Mouse (Mus musculus): ENCODE measurements around the gene Kcnj16.

DNA sequence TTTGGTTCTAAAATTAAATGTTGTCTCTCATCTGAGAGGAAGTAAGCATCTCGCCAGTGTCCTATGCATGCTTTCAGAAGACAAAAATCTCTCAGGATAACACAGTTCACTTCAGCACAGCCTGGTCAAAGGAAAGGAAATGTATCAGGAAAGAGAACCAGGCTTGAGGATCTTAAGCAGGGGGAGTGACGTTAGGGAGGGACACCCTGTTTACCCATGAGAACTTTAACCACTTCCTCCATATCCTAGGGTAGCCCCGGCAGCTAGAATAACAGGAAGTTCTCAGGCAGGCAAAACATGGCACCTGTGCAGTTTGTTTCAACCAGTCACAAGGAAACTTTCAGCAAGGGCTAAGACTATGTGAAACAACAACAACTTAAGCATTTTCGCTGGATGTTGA, 25.8 kb downstream of the Kcnj16 start:
- TF ChIP-seq CTCF (IDR thresholded peaks at IDR 0.05; ENCODE audit: borderline replicate concordance, control insufficient read depth, extremely low read depth, insufficient read depth, low read length, poor library complexity), result no peak
- no peak for TF ChIP-seq POLR2A (IDR thresholded peaks at IDR 0.05; ENCODE audit: control insufficient read depth, extremely low read depth, insufficient read depth, low read length, poor library complexity)

All from thymus, adult 2 months (tissue).